Mouse (Mus musculus) gonadal fat pad, adult 2 months (tissue): ENCODE results near the gene Fam135a. TPM values are rescaled to one million over a fixed set of nuclear protein-coding genes. Genes with fewer than 3 reads are reported as not detected.

ENCODE experiments used
- polyA plus RNA-seq: library from polyadenylated mRNA; depleted of rRNA; stranded (reverse); fragments of >200 nt; gene quantifications from 2 replicates; pipeline ENCODE4 v1.2.3, GENCODE M21; 2012; rRNA removed

Fam135a gene
- polyA plus RNA-seq, 1 experiment, result 6.9 TPM

Other genes with a start within 250 kb of the Fam135a start
- gene Smap1, start 178.0 kb downstream of the Fam135a start, polyA plus RNA-seq, result 40.6 and 56.7 TPM in 2 replicates
- 11.7 and 20.4 TPM in 2 replicates for gene Sdhaf4, start 94.7 kb downstream of the Fam135a start, polyA plus RNA-seq
- 0.16 and 0.20 TPM in 2 replicates for gene Col9a1, start 77.3 kb upstream of the Fam135a start, polyA plus RNA-seq